Mouse (Mus musculus) small intestine, adult 2 months (tissue): ENCODE measurements around the gene 1700025B11Rik. TPM values are rescaled to one million over a fixed set of nuclear protein-coding genes. Genes with fewer than 3 reads are reported as not detected.

Experiments used
- H3K27ac ChIP-seq: fragments of 200-500 bp; 2 replicates; pipeline ENCODE4 v1.5.1; 2012; ENCODE audit warnings: low read depth, low read length, control low read depth, inconsistent platforms; ENCODE audit not compliant: insufficient read depth
- H3K27me3 ChIP-seq: fragments of 200-500 bp; 2 replicates; pipeline ENCODE4 v1.6.1; 2012; ENCODE audit warnings: mild to moderate bottlenecking, moderate library complexity, low read length, inconsistent platforms; ENCODE audit not compliant: control insufficient read depth, insufficient read depth
- H3K36me3 ChIP-seq: fragments of 200-500 bp; 2 replicates; pipeline ENCODE4 v1.6.1; 2012; ENCODE audit warnings: mild to moderate bottlenecking, low read length, control low read depth, inconsistent platforms; ENCODE audit not compliant: control insufficient read depth, insufficient read depth
- H3K4me1 ChIP-seq: fragments of 200-500 bp; 2 replicates; pipeline ENCODE4 v1.6.1; 2012; ENCODE audit warnings: low read length, inconsistent platforms, mixed read lengths; ENCODE audit not compliant: control insufficient read depth, insufficient read depth, insufficient read length
- H3K4me3 ChIP-seq: fragments of 200-500 bp; 2 replicates; pipeline ENCODE4 v1.5.1; 2012; ENCODE audit warnings: low read depth, mild to moderate bottlenecking, control low read depth, inconsistent platforms, low read length, moderate library complexity
- CTCF ChIP-seq: fragments of 200-500 bp; IDR thresholded peaks from 2 replicates; pipeline ENCODE4 v1.5.1; 2012; ENCODE audit warnings: low read depth, mild to moderate bottlenecking, control low read depth, inconsistent platforms, low read length, moderate library complexity, mixed read lengths; ENCODE audit not compliant: insufficient replicate concordance, insufficient read length; ENCODE audit errors: extremely low read depth
- POLR2A ChIP-seq: fragments of 200-500 bp; IDR thresholded peaks from 2 replicates; pipeline ENCODE4 v1.6.1; 2012; ENCODE audit warnings: low read depth, mild to moderate bottlenecking, control low read depth, inconsistent platforms, low read length, moderate library complexity
- WGBS: fragments of 180-500 bp; shearing (Covaris S2); methylation state at CpG from one replicate; pipeline ENCODE4 v1.1.7; 2018; 5-methylcytosine and 5-hydroxymethylcytosine counted together
- polyA plus RNA-seq: library from polyadenylated mRNA; depleted of rRNA; stranded (reverse); fragments of >200 nt; gene quantifications from 2 replicates; pipeline ENCODE4 v1.2.3, GENCODE M21; 2012; rRNA removed

The 1700025B11Rik gene
- polyA plus RNA-seq, result not detected in 2 replicates

GRCm38 (mm10) chr15:77561792-77562191, at the start of gene 1700025B11Rik:
TSS of gene 1700025B11Rik (minus strand) at chr15:77561892.
- no peaks in the 10 kb centered on the region for H3K36me3 ChIP-seq
- H3K27me3 ChIP-seq, result no peaks in the 10 kb centered on the region
- H3K4me3 ChIP-seq, result no peak within 1 kb of the TSS
- H3K27ac ChIP-seq, result no peak within 1 kb of the TSS
- no peak for TF ChIP-seq POLR2A
- no peak for TF ChIP-seq CTCF
- H3K4me1 ChIP-seq, result no peaks in the 10 kb centered on the region

GRCm38 (mm10) chr15:77606069-77606468, 44.4 kb upstream of the 1700025B11Rik start:
- H3K36me3 ChIP-seq, result no peaks in the 10 kb centered on the region
- H3K4me3 ChIP-seq, result no peak overlapping the region
- H3K27me3 ChIP-seq, result no peaks in the 10 kb centered on the region
- no peak overlapping the region for H3K27ac ChIP-seq
- no peak for TF ChIP-seq CTCF
- WGBS, result 88% methylated on average over 3 of the region's 3 CpGs
- no peaks in the 10 kb centered on the region for H3K4me1 ChIP-seq

GRCm38 (mm10) chr15:77598958-77599357, 37.3 kb upstream of the 1700025B11Rik start, which contains the start of gene Gm36245:
TSS of gene Gm36245 (plus strand) at chr15:77599258.
- Histone ChIP-seq H3K36me3 (no peaks in the 10 kb centered on the region), H3K27me3 (no peaks in the 10 kb centered on the region), H3K27ac (peak within 1 kb of the TSS; percentile 44), H3K4me1 (peaks cover 6% of the 10 kb centered on the region), H3K4me3 (no peak within 1 kb of the TSS)
- TF ChIP-seq POLR2A, result no peak
- TF ChIP-seq CTCF, result no peak
- 97% methylated on average over 1 of the region's 1 CpGs for WGBS

GRCm38 (mm10) chr15:77598429-77598828, 36.7 kb upstream of the 1700025B11Rik start:
- H3K4me1 ChIP-seq, result peaks cover 6% of the 10 kb centered on the region
- no peaks in the 10 kb centered on the region for H3K27me3 ChIP-seq
- TF ChIP-seq POLR2A (no peak), CTCF (no peak)
- H3K36me3 ChIP-seq, result no peaks in the 10 kb centered on the region
- 70% methylated on average over 3 of the region's 3 CpGs for WGBS
- H3K27ac ChIP-seq, result peak overlapping the region; percentile 44
- no peak overlapping the region for H3K4me3 ChIP-seq

GRCm38 (mm10) chr15:77595961-77596360, 34.3 kb upstream of the 1700025B11Rik start, which contains the start of gene Apol10b:
TSS of gene Apol10b (minus strand) at chr15:77596125.
- H3K27me3 ChIP-seq, result no peaks in the 10 kb centered on the region
- WGBS, result 14% methylated on average over 5 of the region's 5 CpGs
- H3K36me3 ChIP-seq, result no peaks in the 10 kb centered on the region
- H3K4me1 ChIP-seq, result peaks cover 6% of the 10 kb centered on the region
- H3K27ac ChIP-seq, result peak within 1 kb of the TSS; percentile 30; the same call in 1 of the 2 replicates
- no peak within 1 kb of the TSS for H3K4me3 ChIP-seq
- TF ChIP-seq POLR2A, result no peak

GRCm38 (mm10) chr15:77593557-77593956, 31.9 kb upstream of the 1700025B11Rik start:
- no peak for TF ChIP-seq POLR2A
- no peak for TF ChIP-seq CTCF

GRCm38 (mm10) chr15:77590881-77591280, 29.2 kb upstream of the 1700025B11Rik start:
- TF ChIP-seq CTCF, result no peak
- no peak for TF ChIP-seq POLR2A
- H3K36me3 ChIP-seq, result no peaks in the 10 kb centered on the region
- H3K4me1 ChIP-seq, result no peaks in the 10 kb centered on the region
- H3K27me3 ChIP-seq, result no peaks in the 10 kb centered on the region
- no peak overlapping the region for H3K27ac ChIP-seq
- WGBS, result 49% methylated on average over 2 of the region's 2 CpGs
- H3K4me3 ChIP-seq, result no peak overlapping the region

More at GRCm38 (mm10) chr15:77593557-77593956, 31.9 kb upstream of the 1700025B11Rik start:
- peak overlapping the region; percentile 9; the same call in 1 of the 2 replicates for H3K27ac ChIP-seq
- H3K27me3 ChIP-seq, result no peaks in the 10 kb centered on the region
- H3K4me1 ChIP-seq, result peaks cover 3% of the 10 kb centered on the region
- no peaks in the 10 kb centered on the region for H3K36me3 ChIP-seq
- H3K4me3 ChIP-seq, result no peak overlapping the region
- 76% methylated on average over 1 of the region's 1 CpGs for WGBS

GRCm38 (mm10) chr15:77588981-77589380, 27.3 kb upstream of the 1700025B11Rik start:
- no peaks in the 10 kb centered on the region for H3K27me3 ChIP-seq
- no peak overlapping the region for H3K27ac ChIP-seq
- no peaks in the 10 kb centered on the region for H3K4me1 ChIP-seq
- no peaks in the 10 kb centered on the region for H3K36me3 ChIP-seq
- no peak overlapping the region for H3K4me3 ChIP-seq
- TF ChIP-seq POLR2A (no peak), CTCF (no peak)
